Mouse (Mus musculus) embryonic stem cell, embryonic (primary cell): ENCODE measurements at regions not wholly inside any gene's neighbourhood (a gene's known extent, or its start where the extent isn't known, plus 50 kb on each side); places are given as distances from the start of the nearest gene placed in this dataset.

Experiments
- CTCF ChIA-PET, 4 experiments: fragments of 300-600 bp in 2 of 4; fragments of 350-600 bp in 2 of 4; sonication (Branson Sonifier 250); formaldehyde crosslinking; loops; one replicate each; lab custom pipeline; 2022; ENCODE audit warnings: inconsistent platforms in 2 of 4; lab: Charles Lee
- POLR2A ChIA-PET, 4 experiments: fragments of 300-600 bp in 2 of 4; fragments of 350-600 bp in 2 of 4; sonication (Branson Sonifier 250); formaldehyde crosslinking; loops; one replicate each; lab custom pipeline; 2022; ENCODE audit warnings: antibody characterized with exemption in 4 of 4, inconsistent platforms in 1 of 4; lab: Charles Lee

DNA sequence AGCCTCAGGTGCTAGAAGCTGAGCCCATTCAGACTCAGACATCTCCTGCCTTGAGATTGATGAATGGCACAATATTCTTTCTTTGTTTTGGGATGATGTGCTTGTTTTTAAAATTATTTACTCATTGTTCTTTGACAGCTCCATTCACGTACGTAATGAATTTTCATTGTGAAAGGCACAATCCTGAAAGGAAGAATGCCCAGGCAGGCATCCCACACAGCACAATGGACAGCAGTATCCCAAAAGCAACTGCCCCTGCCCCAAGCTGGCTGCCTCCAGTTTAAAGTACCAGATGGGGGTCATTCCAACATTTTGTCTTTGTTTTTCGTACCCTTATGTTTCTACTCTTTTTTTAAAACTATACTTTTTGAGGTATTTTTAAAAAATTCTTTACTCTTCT lies 210.9 kb upstream of the St8sia2 start:
- ChIA-PET CTCF (no interaction called here), POLR2A (no interaction called here)

- CTCF ChIA-PET: interaction anchor here in 3 of 4 experiments (0.6 to 0.8 kb wide), 6 partner anchors 8 to 306 kb away, joined by 3 to 9 read pairs (median 3); no protein-coding TSS in a partner anchor
- POLR2A ChIA-PET: no interaction called here
Measured at GRCm38 (mm10) chr7:74200661-74201060, 187.2 kb upstream of the St8sia2 start.

DNA sequence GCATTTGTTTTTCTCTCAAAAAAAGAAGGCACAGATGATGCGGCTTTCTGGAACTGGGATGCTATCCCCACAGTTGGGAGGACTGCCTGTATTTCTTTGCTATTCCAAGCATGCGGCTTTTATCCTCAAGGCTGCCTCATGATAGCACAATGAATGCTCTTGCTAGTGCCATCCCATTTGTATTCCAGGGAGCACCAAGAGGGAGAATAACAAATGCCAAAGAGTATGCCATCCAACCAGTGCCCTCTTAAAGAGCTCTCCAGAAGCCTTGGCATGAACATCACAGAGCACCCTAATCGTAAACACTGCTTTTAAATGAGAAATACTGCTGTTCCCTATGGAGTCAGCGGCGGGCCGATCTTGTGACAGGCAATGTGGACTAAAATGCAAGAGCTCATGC lies 185.3 kb upstream of the St8sia2 start:
- ChIA-PET POLR2A (no interaction called here), CTCF (no interaction called here)

- ChIA-PET CTCF (no interaction called here), POLR2A (no interaction called here)
Measured at GRCm38 (mm10) chr7:74184661-74185060, 171.2 kb upstream of the St8sia2 start.

GRCm38 (mm10) chr7:74174206-74174605 lies 160.7 kb upstream of the St8sia2 start:
- CTCF ChIA-PET: interaction anchor here in 1 of 4 experiments (0.9 kb wide), 1 partner anchor 149 kb away, joined by 3 read pairs; no protein-coding TSS in a partner anchor
- POLR2A ChIA-PET: interaction anchor here in 1 of 4 experiments (0.6 to 0.7 kb wide), 2 partner anchors 73 to 1463 kb away, joined by 4 to 10 read pairs; no protein-coding TSS in a partner anchor

DNA sequence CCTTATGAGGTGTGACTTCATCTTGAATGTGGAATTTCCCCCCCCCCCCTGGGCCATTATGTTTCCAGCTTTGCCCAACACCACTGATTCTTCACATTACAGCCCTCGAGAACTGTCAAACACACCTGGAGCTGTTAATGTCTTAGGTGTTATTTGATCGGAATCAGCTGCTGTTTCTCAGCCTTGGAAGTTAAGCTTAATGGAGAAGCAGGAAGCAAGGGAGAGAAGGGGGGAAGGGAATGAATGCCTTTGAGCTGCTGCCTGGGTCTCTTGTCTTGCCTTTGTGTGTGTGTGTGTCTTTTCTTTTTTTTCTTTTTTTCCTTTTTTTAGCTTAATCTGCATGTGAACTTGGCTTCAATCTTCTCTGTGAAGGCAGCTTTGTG lies 159.7 kb upstream of the St8sia2 start:
- ChIA-PET CTCF (interaction anchor here in 2 of 4 experiments (0.6 to 0.9 kb wide), 5 partner anchors 25 to 667 kb away, joined by 3 to 8 read pairs (median 4); no protein-coding TSS in a partner anchor), POLR2A (interaction anchor here in 3 of 4 experiments (0.6 to 0.7 kb wide), 4 partner anchors 15 to 410 kb away, joined by 3 to 7 read pairs (median 6); no protein-coding TSS in a partner anchor)

DNA sequence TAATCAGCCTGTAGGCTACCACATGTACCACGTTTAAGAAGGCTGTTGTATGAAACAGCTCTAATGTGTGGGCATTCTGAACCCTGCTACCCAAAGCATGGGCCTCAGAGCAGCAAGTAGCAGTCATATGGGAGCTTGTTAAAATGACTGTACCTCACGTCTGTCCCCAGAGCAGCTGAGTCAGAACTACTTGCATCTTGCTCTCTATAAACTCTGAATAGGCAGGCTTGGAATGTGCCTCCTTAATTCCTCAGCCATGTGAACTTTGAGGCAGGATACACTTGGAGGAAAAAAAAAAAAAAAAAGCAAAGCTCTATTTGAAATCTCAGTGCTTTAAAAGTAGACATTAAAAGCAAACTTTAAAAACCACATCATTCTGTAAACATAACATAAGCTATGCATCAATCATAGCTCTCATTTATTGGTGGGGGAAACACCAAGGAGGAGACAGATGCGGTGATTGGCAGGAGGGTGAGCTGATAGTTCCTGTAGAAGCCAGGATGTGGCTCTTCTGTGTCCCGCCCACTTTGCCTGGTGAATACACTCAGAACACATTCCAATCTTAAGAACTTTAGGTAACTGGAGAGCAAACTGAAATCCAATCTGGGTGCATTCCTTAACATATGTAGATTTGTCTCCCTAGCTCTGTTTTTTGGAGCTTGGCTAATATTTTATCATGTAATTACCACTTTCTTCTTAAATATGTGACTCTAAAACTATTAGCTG lies 159.2 kb upstream of the St8sia2 start:
- ChIA-PET CTCF (interaction anchor here in 2 of 4 experiments (0.6 to 0.7 kb wide), 4 partner anchors 24 to 667 kb away, joined by 3 to 8 read pairs (median 4); no protein-coding TSS in a partner anchor), POLR2A (interaction anchor here in 3 of 4 experiments (0.6 to 0.7 kb wide), 5 partner anchors 15 to 410 kb away, joined by 3 to 7 read pairs (median 5); no protein-coding TSS in a partner anchor)

- CTCF ChIA-PET: no interaction called here
- POLR2A ChIA-PET: no interaction called here
Measured at GRCm38 (mm10) chr7:74151590-74151989, 138.1 kb upstream of the St8sia2 start.

DNA sequence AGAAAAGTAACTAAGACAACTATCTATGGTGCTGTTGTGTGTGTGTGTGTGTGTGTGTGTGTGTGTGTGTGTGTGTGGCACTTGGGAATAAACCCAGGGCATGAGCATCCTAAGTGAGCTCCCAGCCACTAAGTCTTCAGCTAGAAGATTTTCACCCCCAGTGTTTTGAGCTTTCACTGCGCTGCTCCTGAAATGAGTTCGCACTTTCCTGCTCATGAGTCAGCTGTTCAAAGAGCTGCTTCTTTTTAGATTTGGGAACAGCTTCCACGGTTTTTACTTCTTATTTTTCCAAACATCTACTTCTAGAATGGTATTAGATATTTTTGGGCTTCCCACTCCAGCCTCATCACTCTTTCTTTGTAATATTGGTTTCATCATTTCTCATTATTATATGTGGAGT lies 129.7 kb upstream of the St8sia2 start:
- ChIA-PET CTCF (no interaction called here), POLR2A (no interaction called here)

GRCm38 (mm10) chr7:74138169-74138568 lies 124.7 kb upstream of the St8sia2 start:
- CTCF ChIA-PET: no interaction called here
- POLR2A ChIA-PET: no interaction called here

DNA sequence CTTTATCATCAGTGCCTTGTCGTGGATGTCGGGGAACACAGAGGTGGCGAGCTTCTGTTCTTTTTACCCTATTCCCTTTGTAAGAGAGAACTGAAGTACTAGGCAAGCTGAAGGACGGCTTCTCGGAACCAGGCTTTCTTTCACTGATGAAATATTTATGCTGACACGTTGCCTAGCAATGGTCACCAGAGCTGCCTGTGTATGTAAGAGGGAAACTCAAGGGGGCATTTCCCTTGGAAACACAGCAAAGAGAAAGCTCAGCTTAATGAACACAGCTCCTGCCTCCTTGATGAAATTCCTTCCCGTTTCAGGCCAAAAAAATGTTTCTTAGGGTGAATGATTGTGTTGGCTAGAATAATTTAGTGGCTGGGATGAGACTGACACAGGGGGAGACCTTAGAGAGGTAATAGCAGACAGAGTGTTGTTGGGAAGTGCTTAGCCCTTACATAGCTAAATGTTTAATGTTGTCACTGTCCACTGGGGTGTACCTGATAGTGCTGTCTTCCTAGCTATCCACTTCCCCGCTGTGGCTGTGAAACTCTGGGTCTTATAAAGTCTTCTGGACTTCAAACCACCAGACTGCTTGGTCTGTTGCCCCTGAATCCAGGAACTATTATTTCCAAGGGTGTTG lies 116.8 kb upstream of the St8sia2 start:
- POLR2A ChIA-PET: no interaction called here
- CTCF ChIA-PET: interaction anchor here in 1 of 4 experiments (1.0 kb wide), 1 partner anchor 106 kb away, joined by 3 read pairs; no protein-coding TSS in a partner anchor

DNA sequence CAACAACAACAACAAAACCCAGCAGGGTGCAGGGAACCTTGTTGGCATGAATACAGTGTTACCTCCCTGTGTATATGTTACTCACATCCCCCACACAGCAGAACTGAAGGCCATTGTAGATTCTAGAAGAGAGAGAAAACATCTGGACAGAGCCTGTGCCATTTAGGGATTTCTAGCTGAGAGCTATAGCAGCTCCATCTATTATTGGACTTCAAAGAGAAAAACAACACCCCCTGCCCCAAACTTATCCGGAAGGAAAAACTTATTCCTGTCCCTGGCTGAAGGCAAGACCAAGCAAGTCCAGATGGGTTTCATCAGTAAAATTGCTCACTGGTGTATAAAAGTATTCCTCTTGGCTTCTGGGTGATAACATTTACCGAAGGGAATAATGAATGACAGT lies 98.6 kb upstream of the St8sia2 start:
- ChIA-PET CTCF (no interaction called here), POLR2A (no interaction called here)

DNA sequence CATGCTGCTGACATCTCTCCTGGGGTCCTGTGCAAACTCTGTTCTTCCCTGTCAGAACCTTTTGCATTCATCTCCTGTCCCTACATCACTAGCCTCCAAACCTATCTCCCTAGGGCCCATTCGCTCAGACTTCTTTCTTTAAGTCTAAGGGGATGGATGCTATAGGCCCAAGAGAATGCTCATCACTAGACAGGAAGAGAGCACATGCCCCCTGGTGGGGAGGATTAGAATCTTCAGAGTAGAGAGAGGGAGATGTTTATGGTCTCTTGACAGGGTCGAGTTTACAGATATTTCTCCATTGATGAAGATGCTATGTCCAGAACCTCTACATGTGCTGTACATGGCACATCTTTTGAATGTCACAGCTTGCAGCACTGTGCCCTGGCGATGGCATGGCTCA lies 94.9 kb upstream of the St8sia2 start:
- ChIA-PET POLR2A (interaction anchor here in 1 of 4 experiments (0.7 kb wide), 1 partner anchor 568 kb away, joined by 3 read pairs; no protein-coding TSS in a partner anchor), CTCF (no interaction called here)

DNA sequence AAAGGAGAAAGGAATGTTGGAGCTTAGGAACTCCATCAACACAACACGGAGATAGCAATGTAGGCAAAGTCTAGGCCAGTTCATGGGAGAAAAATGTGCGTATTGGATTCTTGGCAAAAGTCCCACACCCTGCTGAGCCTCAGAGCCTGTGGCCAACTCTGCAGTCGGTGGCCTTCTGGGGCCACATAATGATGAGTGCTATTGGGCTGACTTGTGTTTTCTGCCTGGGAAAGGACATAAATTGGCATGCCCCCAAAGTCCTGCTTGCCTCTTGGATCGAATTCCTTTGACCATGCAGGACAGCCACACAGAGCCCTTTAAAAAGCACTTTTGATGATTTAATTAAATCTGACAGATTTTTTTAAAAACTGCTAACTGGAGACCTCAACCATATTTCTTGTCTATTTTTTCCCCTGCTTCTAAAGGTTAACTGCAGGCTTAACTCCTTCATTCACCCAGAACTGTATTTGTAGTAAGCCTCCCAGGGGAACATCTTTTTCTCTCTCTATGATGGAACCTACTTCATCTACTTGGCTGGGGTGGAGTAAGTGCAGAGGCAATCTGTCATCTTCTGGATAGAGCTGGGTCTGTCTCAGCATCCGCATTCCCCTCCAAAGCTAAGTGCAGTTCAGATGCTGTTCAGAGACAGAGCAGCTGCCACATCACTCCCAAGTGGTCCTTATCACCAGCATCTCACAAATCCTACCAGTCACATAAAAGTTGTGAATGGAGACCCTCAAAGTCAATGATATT lies 93.9 kb upstream of the St8sia2 start:
- ChIA-PET POLR2A (no interaction called here), CTCF (no interaction called here)

GRCm38 (mm10) chr7:74091402-74092025 lies 78.0 kb upstream of the St8sia2 start:
- CTCF ChIA-PET: interaction anchor here in 1 of 4 experiments (0.5 kb wide), 1 partner anchor 476 kb away, joined by 5 read pairs; no protein-coding TSS in a partner anchor
- POLR2A ChIA-PET: no interaction called here

DNA sequence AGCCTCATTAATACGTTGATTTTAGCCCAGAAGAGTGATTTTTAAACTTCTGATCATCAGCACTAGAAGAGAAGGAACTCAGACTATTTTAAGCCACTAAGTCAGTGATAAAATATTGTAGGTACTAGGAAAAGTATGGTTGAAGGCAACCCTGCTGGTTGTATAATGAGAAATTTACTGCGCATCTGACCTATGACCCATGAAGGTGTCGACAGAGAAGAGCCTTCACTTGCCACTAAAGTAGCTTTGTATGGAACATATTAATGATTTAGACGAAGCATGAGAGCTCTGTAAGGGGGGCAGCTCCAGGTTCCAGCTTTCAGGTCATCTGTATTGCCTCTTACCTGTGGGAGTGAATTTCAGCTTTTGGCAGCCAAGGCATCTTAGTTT lies 67.4 kb upstream of the St8sia2 start:
- ChIA-PET CTCF (interaction anchor here in 1 of 4 experiments (0.6 kb wide), 2 partner anchors 121 to 287 kb away, joined by 4 to 10 read pairs; no protein-coding TSS in a partner anchor), POLR2A (no interaction called here)

- POLR2A ChIA-PET: interaction anchor here in 1 of 4 experiments (0.6 kb wide), 1 partner anchor 208 kb away, joined by 3 read pairs; no protein-coding TSS in a partner anchor
- CTCF ChIA-PET: interaction anchor here in 1 of 4 experiments (0.6 kb wide), 2 partner anchors 122 to 288 kb away, joined by 4 to 10 read pairs; no protein-coding TSS in a partner anchor
Measured at GRCm38 (mm10) chr7:74080079-74080845, 66.8 kb upstream of the St8sia2 start.

DNA sequence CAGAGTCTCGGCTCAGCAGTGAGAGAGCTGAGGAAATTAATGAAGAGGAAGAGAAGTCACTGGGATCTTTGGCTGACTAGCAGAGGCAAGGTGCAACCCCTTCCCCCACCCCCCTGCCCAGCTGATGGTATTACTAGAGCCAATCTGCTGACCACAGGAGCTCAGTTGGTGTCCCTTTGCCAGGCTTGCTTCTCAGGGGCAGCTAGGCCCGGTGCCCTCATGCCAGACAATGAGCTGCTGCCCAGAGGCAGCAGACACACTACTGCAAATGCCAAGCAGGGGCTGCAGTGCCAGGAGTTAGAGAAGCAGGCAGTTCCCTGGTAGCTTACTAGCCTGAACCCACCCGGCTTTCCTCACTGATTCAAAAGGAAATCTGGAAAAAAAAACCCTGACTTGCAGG lies 59.1 kb upstream of the St8sia2 start:
- CTCF ChIA-PET: interaction anchor here in 2 of 4 experiments (0.6 to 0.7 kb wide), 2 partner anchors 10 to 49 kb away, joined by 3 read pairs; no protein-coding TSS in a partner anchor

More for the DNA sequence above, 59.1 kb upstream of the St8sia2 start:
- POLR2A ChIA-PET: interaction anchor here in 1 of 4 experiments (0.6 kb wide), 1 partner anchor 312 kb away, joined by 4 read pairs; no protein-coding TSS in a partner anchor
